ENCODE assay signal across 13 mouse cellular contexts in the genomic region with DNA sequence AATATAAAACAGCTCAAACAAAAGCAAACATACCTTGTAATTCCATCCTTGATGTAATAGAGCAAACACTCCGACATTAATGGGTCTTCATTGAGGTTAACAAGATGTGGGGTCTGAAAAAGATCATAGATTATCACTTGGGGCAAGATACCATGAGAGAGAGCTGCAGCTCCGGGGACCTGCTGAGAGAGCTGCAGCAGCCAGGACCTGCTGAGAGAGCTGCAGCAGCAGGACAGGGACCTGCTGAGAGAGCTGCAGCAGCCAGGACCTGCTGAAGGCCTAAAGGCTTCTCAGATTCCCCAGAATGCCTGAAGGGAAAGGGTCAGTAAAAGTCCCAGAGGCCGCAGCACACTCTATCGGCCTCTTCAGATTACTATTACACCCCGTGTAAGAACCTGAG. TPM values are rescaled to one million over a fixed set of nuclear protein-coding genes. Genes with fewer than 3 reads are reported as not detected.
DNase-seq lines count a peak whose midpoint lies in the region; ATAC-seq and TF ChIP-seq lines count a peak whose summit lies in the region.
"Had no signal": no experiment of that assay in that cellular context is flagged by ENCODE, and none has a peak within 500 bp of the region (broad histone marks: within the 10 kb centered on the region; RNA-seq: fewer than 3 reads in every experiment).

No protein-coding gene starts in this region.

- H3K9ac ChIP-seq in forebrain, embryonic 12.5 days, result 0 out of 2 replicates have a peak overlapping the region, but pooled peaks have one; percentile 25
- H3K9ac ChIP-seq in hindbrain, embryonic 14.5 days, result no peak overlapping the region
- no peak overlapping the region for H3K9ac ChIP-seq in midbrain, embryonic 16.5 days (ENCODE audit: low read depth, low read length)
- H3K9ac ChIP-seq in liver, embryonic 12.5 days, result no peak overlapping the region
- H3K9ac ChIP-seq: lung, embryonic 15.5 days had no signal

- TF ChIP-seq POLR2A in cortical plate, adult 2 months (IDR thresholded peaks at IDR 0.05; ENCODE audit: extremely low read depth, insufficient read depth, low read length), result no peak

- no peak for DNase-seq in hindbrain, embryonic 14.5 days (ENCODE audit: low spot score)
- no peak for DNase-seq in heart, adult 9 months (ENCODE audit: low spot score in 2 of 2)
- no peak for DNase-seq in adrenal gland, adult 8-10 months
- DNase-seq: adrenal gland, postnatal 36 days; heart, postnatal 36 days; kidney, adult 8-10 months; liver; thymus, postnatal 4 days had no signal

- 0 out of 2 replicates have a peak, but pooled peaks have one; percentile 30 for ATAC-seq in forebrain, embryonic 12.5 days (ENCODE audit: low FRiP score)
- ATAC-seq in hindbrain, embryonic 14.5 days (ENCODE audit: low FRiP score), result no peak; the same call in 1 of the 2 replicates
- no peak for ATAC-seq in midbrain, embryonic 16.5 days
- ATAC-seq in liver, embryonic 12.5 days, result no peak

- H3K9me3 ChIP-seq in forebrain, embryonic 12.5 days, result no peaks in the 10 kb centered on the region
- H3K9me3 ChIP-seq in hindbrain, embryonic 14.5 days (ENCODE audit: control insufficient read depth, low read length), result no peaks in the 10 kb centered on the region
- H3K9me3 ChIP-seq in midbrain, embryonic 16.5 days (replicated peaks; ENCODE audit: control insufficient read depth, low read length, poor library complexity, severe bottlenecking), result no peaks in the 10 kb centered on the region
- no peaks in the 10 kb centered on the region for H3K9me3 ChIP-seq in liver, embryonic 12.5 days (replicated peaks)
- H3K9me3 ChIP-seq: lung, embryonic 15.5 days had no signal

- no peak overlapping the region for H3K4me3 ChIP-seq in cortical plate, adult 2 months (ENCODE audit: insufficient read depth, low read length)
- no peak overlapping the region for H3K4me3 ChIP-seq in forebrain, embryonic 12.5 days (replicated peaks)
- no peak overlapping the region for H3K4me3 ChIP-seq in hindbrain, embryonic 14.5 days (replicated peaks; ENCODE audit: low read length)
- H3K4me3 ChIP-seq in midbrain, embryonic 16.5 days (ENCODE audit: low read depth, low read length), result no peak overlapping the region
- H3K4me3 ChIP-seq in liver, embryonic 12.5 days, result no peak overlapping the region
- H3K4me3 ChIP-seq: lung, embryonic 15.5 days had no signal

- H3K4me2 ChIP-seq in forebrain, embryonic 12.5 days, result 0 out of 2 replicates have a peak overlapping the region, but pooled peaks have one; percentile 15
- H3K4me2 ChIP-seq in hindbrain, embryonic 14.5 days (replicated peaks), result no peak overlapping the region
- H3K4me2 ChIP-seq in midbrain, embryonic 16.5 days (ENCODE audit: low read length), result no peak overlapping the region
- no peak overlapping the region for H3K4me2 ChIP-seq in liver, embryonic 12.5 days
- H3K4me2 ChIP-seq: lung, embryonic 15.5 days had no signal

- TF ChIP-seq CTCF in cortical plate, adult 2 months (IDR thresholded peaks at IDR 0.05; ENCODE audit: extremely low read depth, insufficient read depth, low read length), result no peak

- peaks cover 5% of the 10 kb centered on the region; the same call in 1 of the 2 replicates for H3K4me1 ChIP-seq in cortical plate, adult 2 months (ENCODE audit: control insufficient read depth, insufficient read depth, low read length)
- H3K4me1 ChIP-seq in forebrain, embryonic 12.5 days, result peaks cover 26% of the 10 kb centered on the region
- peaks cover 6% of the 10 kb centered on the region; the same call in 1 of the 2 replicates for H3K4me1 ChIP-seq in hindbrain, embryonic 14.5 days (replicated peaks; ENCODE audit: control insufficient read depth, insufficient read depth, low read length)
- H3K4me1 ChIP-seq in midbrain, embryonic 16.5 days (ENCODE audit: control insufficient read depth, insufficient read depth, low read length), result peaks cover 6% of the 10 kb centered on the region; the same call in 1 of the 2 replicates
- H3K4me1 ChIP-seq in liver, embryonic 12.5 days, result no peaks in the 10 kb centered on the region
- H3K4me1 ChIP-seq: lung, embryonic 15.5 days had no signal

- WGBS in forebrain, embryonic 12.5 days, result 55% methylated on average over 5 of the region's 5 CpGs
- WGBS in hindbrain, embryonic 14.5 days, result 34% methylated on average over 5 of the region's 5 CpGs
- WGBS in midbrain, embryonic 16.5 days, result 40% methylated on average over 5 of the region's 5 CpGs
- WGBS in liver, embryonic 12.5 days (ENCODE audit: insufficient replicate concordance), result 71% methylated on average over 5 of the region's 5 CpGs

- H3K36me3 ChIP-seq in forebrain, embryonic 12.5 days (replicated peaks), result peaks cover 70% of the 10 kb centered on the region
- H3K36me3 ChIP-seq in hindbrain, embryonic 14.5 days (replicated peaks; ENCODE audit: control insufficient read depth, insufficient read depth), result peaks cover 97% of the 10 kb centered on the region
- H3K36me3 ChIP-seq in midbrain, embryonic 16.5 days (ENCODE audit: control insufficient read depth, insufficient read depth, low read length), result peaks cover 42% of the 10 kb centered on the region
- peaks cover 21% of the 10 kb centered on the region; the same call in 1 of the 2 replicates for H3K36me3 ChIP-seq in liver, embryonic 12.5 days

- peak overlapping the region; percentile 84 for H3K27ac ChIP-seq in cortical plate, adult 2 months (ENCODE audit: insufficient read depth, low read length)
- H3K27ac ChIP-seq in forebrain, embryonic 12.5 days, result peak overlapping the region; percentile 93
- H3K27ac ChIP-seq in hindbrain, embryonic 14.5 days, result peak overlapping the region; percentile 84
- H3K27ac ChIP-seq in midbrain, embryonic 16.5 days (ENCODE audit: low read length), result peak overlapping the region; percentile 78
- no peak overlapping the region for H3K27ac ChIP-seq in liver, embryonic 12.5 days
- H3K27ac ChIP-seq: lung, embryonic 15.5 days had no signal

- H3K27me3 ChIP-seq in forebrain, embryonic 12.5 days, result no peaks in the 10 kb centered on the region
- H3K27me3 ChIP-seq in hindbrain, embryonic 14.5 days (ENCODE audit: control insufficient read depth, insufficient read depth, low read length), result no peaks in the 10 kb centered on the region
- no peaks in the 10 kb centered on the region for H3K27me3 ChIP-seq in midbrain, embryonic 16.5 days (ENCODE audit: control insufficient read depth, insufficient read depth, low read depth, low read length)
- no peaks in the 10 kb centered on the region for H3K27me3 ChIP-seq in liver, embryonic 12.5 days (replicated peaks)
- H3K27me3 ChIP-seq: lung, embryonic 15.5 days had no signal

RNA-seq across cellular contexts. Expression of a gene that starts 59.7 kb away (rescaled TPM):
- 229 and 234 TPM in 2 replicates for polyA plus RNA-seq in cortical plate, adult 2 months (2012; rRNA removed)
- polyA plus RNA-seq in forebrain, embryonic 12.5 days (2016; fragmentation: Nextera tagmentation; extraction: Ambion mirVana), result 123 and 124 TPM in 2 replicates
- polyA plus RNA-seq in hindbrain, embryonic 14.5 days (2014; fragmentation: Nextera tagmentation; extraction: Ambion mirVana), result 188 and 194 TPM in 2 replicates
- polyA plus RNA-seq in midbrain, embryonic 16.5 days (2015; fragmentation: Nextera tagmentation; extraction: Ambion mirVana), result 118 and 142 TPM in 2 replicates
- polyA plus RNA-seq in liver, embryonic 12.5 days (2016; fragmentation: Nextera tagmentation; extraction: Ambion mirVana), result 9.1 and 9.2 TPM in 2 replicates
- total RNA-seq in adrenal gland, adult 8-10 months (2022), result 100 to 1,000 TPM; 136 to 190 (median 174) TPM

Comparison
In these comparisons a context has a peak if more than half of its experiments do, and no peak if none do; other contexts are left out.
1. RNA of a gene that starts 59.7 kb away (polyA plus RNA-seq): 229 to 234 TPM in cortical plate, adult 2 months, 188 to 194 TPM in hindbrain, embryonic 14.5 days, 123 to 124 TPM in forebrain, embryonic 12.5 days and 118 to 142 TPM in midbrain, embryonic 16.5 days; 9.1 to 9.2 TPM in liver, embryonic 12.5 days; every median in the first group is over 10 times any median in the second.